Mouse (Mus musculus) regulatory T cell (primary cell): ENCODE results near the gene Opalin.

Experiments used
- in situ Hi-C: fragments of 300-600 bp; cut with MboI, MseI; formaldehyde crosslinking; loops from one replicate; pipeline ENCODE4 v1.15.1; 2025; ENCODE audit warnings: high pct_unique_total_duplicates

Opalin gene

GRCm38 (mm10) chr19:41076906-41077305 lies at the start of gene Opalin:
Gene Opalin, minus strand, starts transcription at chr19:41077113.
- in situ Hi-C loops: no loop called here

GRCm38 (mm10) chr19:41123009-41123408 lies 46.1 kb upstream of the Opalin start:
- in situ Hi-C loops: no loop called here

GRCm38 (mm10) chr19:41119924-41120323 lies 43.0 kb upstream of the Opalin start:
- in situ Hi-C loops: no loop called here

GRCm38 (mm10) chr19:41118346-41118745 lies 41.4 kb upstream of the Opalin start:
- in situ Hi-C loops: no loop called here

- in situ Hi-C loops: no loop called here
Observed at GRCm38 (mm10) chr19:41117334-41117733, 40.4 kb upstream of the Opalin start.

- in situ Hi-C loops: no loop called here
Observed at GRCm38 (mm10) chr19:41114611-41115010, 37.7 kb upstream of the Opalin start.

- in situ Hi-C loops: no loop called here
Observed at GRCm38 (mm10) chr19:41113911-41114531, 37.1 kb upstream of the Opalin start.

- in situ Hi-C loops: no loop called here
Observed at GRCm38 (mm10) chr19:41112609-41113008, 35.7 kb upstream of the Opalin start.

- in situ Hi-C loops: no loop called here
Observed at GRCm38 (mm10) chr19:41109991-41110390, 33.1 kb upstream of the Opalin start.

GRCm38 (mm10) chr19:41109496-41109895 lies 32.6 kb upstream of the Opalin start:
- in situ Hi-C loops: no loop called here

- in situ Hi-C loops: no loop called here
Observed at GRCm38 (mm10) chr19:41108666-41109065, 31.8 kb upstream of the Opalin start.

- in situ Hi-C loops: no loop called here
Observed at GRCm38 (mm10) chr19:41107530-41107929, 30.6 kb upstream of the Opalin start.

- in situ Hi-C loops: no loop called here
Observed at GRCm38 (mm10) chr19:41104922-41105321, 28.0 kb upstream of the Opalin start.

GRCm38 (mm10) chr19:41101390-41101789 lies 24.5 kb upstream of the Opalin start:
- in situ Hi-C loops: no loop called here

- in situ Hi-C loops: no loop called here
Observed at GRCm38 (mm10) chr19:41100863-41101262, 23.9 kb upstream of the Opalin start.

- in situ Hi-C loops: no loop called here
Observed at GRCm38 (mm10) chr19:41097038-41097437, 20.1 kb upstream of the Opalin start.

GRCm38 (mm10) chr19:41091901-41092300 lies 15.0 kb upstream of the Opalin start:
- in situ Hi-C loops: no loop called here

- in situ Hi-C loops: loop anchor here (10.0 kb wide), 1 partner anchor 105 kb away; no protein-coding TSS in a partner anchor
Observed at GRCm38 (mm10) chr19:41089833-41090232, 12.9 kb upstream of the Opalin start.

- in situ Hi-C loops: loop anchor here (10.0 kb wide), 1 partner anchor 106 kb away; no protein-coding TSS in a partner anchor
Observed at GRCm38 (mm10) chr19:41088491-41088890, 11.6 kb upstream of the Opalin start.

- in situ Hi-C loops: loop anchor here (10.0 kb wide), 1 partner anchor 107 kb away; no protein-coding TSS in a partner anchor
Observed at GRCm38 (mm10) chr19:41087901-41088300, 11.0 kb upstream of the Opalin start.

GRCm38 (mm10) chr19:41086700-41087099 lies 9.8 kb upstream of the Opalin start:
- in situ Hi-C loops: loop anchor here (10.0 kb wide), 1 partner anchor 108 kb away; no protein-coding TSS in a partner anchor

GRCm38 (mm10) chr19:41086289-41086688 lies 9.4 kb upstream of the Opalin start:
- in situ Hi-C loops: loop anchor here (10.0 kb wide), 1 partner anchor 109 kb away; no protein-coding TSS in a partner anchor

GRCm38 (mm10) chr19:41083646-41084045 lies 6.7 kb upstream of the Opalin start:
- in situ Hi-C loops: loop anchor here (10.0 kb wide), 1 partner anchor 111 kb away; no protein-coding TSS in a partner anchor
